In the genomic region with DNA sequence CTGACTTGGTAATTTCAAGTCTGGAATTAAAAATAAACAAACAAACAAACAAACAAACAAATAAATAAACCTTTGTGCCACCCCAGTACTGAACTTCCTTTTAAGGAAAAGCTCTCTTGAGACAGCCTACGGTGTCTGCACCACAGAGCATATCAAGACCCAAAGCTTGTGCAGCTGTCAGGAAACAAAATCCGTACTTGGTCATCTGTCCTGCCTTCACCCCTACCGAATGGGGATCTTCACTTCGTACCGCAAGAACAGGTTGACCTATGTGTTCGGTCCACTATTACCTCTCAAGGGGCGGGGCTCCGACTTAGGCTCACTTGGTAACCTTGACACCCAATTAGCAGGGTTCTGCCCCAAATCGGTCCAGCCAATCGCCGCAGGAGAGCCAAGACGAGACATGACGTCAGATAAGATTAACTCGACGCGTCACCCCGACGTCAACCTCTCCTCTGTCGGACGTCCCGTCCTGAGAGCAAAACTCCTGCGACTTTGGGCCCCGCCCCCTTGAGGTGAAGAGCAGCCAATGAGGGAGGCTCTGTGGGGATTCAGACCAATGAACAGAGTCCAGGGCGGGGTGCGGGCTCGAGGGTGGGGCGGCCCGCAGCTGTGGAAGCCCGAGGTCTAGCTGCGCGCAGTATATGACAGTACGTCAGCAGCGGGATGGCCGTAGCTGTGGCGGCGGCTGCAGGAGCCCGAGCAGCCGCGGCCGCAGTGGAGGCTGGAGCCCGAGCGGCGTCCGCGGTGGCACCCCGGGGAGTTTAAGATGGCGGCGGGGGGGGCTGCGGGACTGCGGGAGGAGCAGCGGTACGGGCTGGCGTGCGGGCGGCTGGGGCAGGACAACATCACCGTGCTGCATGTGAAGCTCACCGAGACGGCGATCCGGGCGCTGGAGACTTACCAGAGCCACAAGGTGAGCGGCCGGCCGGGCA, we compare ENCODE assay signal across 8 mouse cellular contexts. TPM values are rescaled to one million over a fixed set of nuclear protein-coding genes. Genes with fewer than 3 reads are reported as not detected.
DNase-seq lines count a peak whose midpoint lies in the region; ATAC-seq and TF ChIP-seq lines count a peak whose summit lies in the region.

No protein-coding gene starts in this region.

- no peaks in the 10 kb centered on the region; the same call in 1 of the 2 replicates for H3K9me3 ChIP-seq in erythroblast, embryonic 14.5 days (ENCODE audit: control insufficient read depth, low read length)
- no peaks in the 10 kb centered on the region for H3K9me3 ChIP-seq in heart, embryonic 11.5 days (replicated peaks; ENCODE audit: control insufficient read depth, low read length)
- H3K9me3 ChIP-seq in kidney, embryonic 16.5 days (ENCODE audit: low read length) = no peaks in the 10 kb centered on the region
- no peaks in the 10 kb centered on the region for H3K9me3 ChIP-seq in stomach, embryonic 14.5 days (ENCODE audit: control insufficient read depth, low read depth, low read length)

- 0 out of 2 replicates have a peak, but pooled peaks have one; percentile 41 for TF ChIP-seq POLR2A in brain, embryonic 14.5 days (IDR thresholded peaks at IDR 0.05; ENCODE audit: borderline replicate concordance, extremely low read depth, insufficient read depth, insufficient read length, poor library complexity, severe bottlenecking)
- TF ChIP-seq POLR2A in liver, adult 2 months (IDR thresholded peaks at IDR 0.05; ENCODE audit: extremely low read depth, insufficient read depth, low read length) = peak; percentile 97

- peak overlapping the region; percentile 100 for H3K4me3 ChIP-seq in erythroblast, embryonic 14.5 days (replicated peaks)
- H3K4me3 ChIP-seq in heart, embryonic 11.5 days (ENCODE audit: low read depth, low read length) = peak overlapping the region; percentile 84
- H3K4me3 ChIP-seq in kidney, embryonic 16.5 days (ENCODE audit: low read length) = peak overlapping the region; percentile 78
- peak overlapping the region; percentile 93 for H3K4me3 ChIP-seq in liver, adult 2 months (ENCODE audit: insufficient read depth, low read depth, low read length)
- peak overlapping the region; percentile 67 for H3K4me3 ChIP-seq in stomach, embryonic 14.5 days (ENCODE audit: low read depth, low read length)

- WGBS in heart, embryonic 11.5 days (ENCODE audit: insufficient replicate concordance) = 5% methylated on average over 64 of the region's 64 CpGs
- 6% methylated on average over 63 of the region's 64 CpGs for WGBS in kidney, embryonic 16.5 days
- WGBS in liver, adult 2 months = 2% methylated on average over 64 of the region's 64 CpGs
- WGBS in stomach, embryonic 14.5 days = 7% methylated on average over 58 of the region's 64 CpGs

- peak overlapping the region; percentile 76 for H3K27ac ChIP-seq in heart, embryonic 11.5 days (ENCODE audit: low read depth, low read length)
- H3K27ac ChIP-seq in kidney, embryonic 16.5 days (ENCODE audit: low read length) = peak overlapping the region; percentile 48
- peak overlapping the region; percentile 94 for H3K27ac ChIP-seq in liver, adult 2 months (replicated peaks; ENCODE audit: insufficient read depth, low read depth, low read length)
- peak overlapping the region; percentile 44 for H3K27ac ChIP-seq in stomach, embryonic 14.5 days (ENCODE audit: low read length)

- H3K4me2 ChIP-seq in heart, embryonic 11.5 days = peak overlapping the region; percentile 56
- H3K4me2 ChIP-seq in kidney, embryonic 16.5 days (replicated peaks; ENCODE audit: low read depth, low read length) = peak overlapping the region; percentile 73
- H3K4me2 ChIP-seq in stomach, embryonic 14.5 days (replicated peaks; ENCODE audit: low read depth, low read length) = peak overlapping the region; percentile 62

- H3K79me2 ChIP-seq in liver, adult 2 months (ENCODE audit: control insufficient read depth, insufficient read depth, low read length) = peaks cover 21% of the 10 kb centered on the region; the same call in 1 of the 2 replicates

- peak overlapping the region; percentile 87 for H3K9ac ChIP-seq in heart, embryonic 11.5 days (ENCODE audit: low read depth, low read length)
- peak overlapping the region; percentile 78 for H3K9ac ChIP-seq in kidney, embryonic 16.5 days (replicated peaks; ENCODE audit: low read length)
- H3K9ac ChIP-seq in liver, adult 2 months (ENCODE audit: low read depth, low read length) = peak overlapping the region; percentile 94
- peak overlapping the region; percentile 65 for H3K9ac ChIP-seq in stomach, embryonic 14.5 days (replicated peaks; ENCODE audit: low read depth, low read length)

- H3K36me3 ChIP-seq in erythroblast, embryonic 14.5 days (ENCODE audit: control insufficient read depth) = peaks cover 40% of the 10 kb centered on the region
- H3K36me3 ChIP-seq in heart, embryonic 11.5 days (ENCODE audit: control insufficient read depth, insufficient read depth, low read length) = no peaks in the 10 kb centered on the region
- no peaks in the 10 kb centered on the region for H3K36me3 ChIP-seq in kidney, embryonic 16.5 days (ENCODE audit: insufficient read depth, low read length)
- H3K36me3 ChIP-seq in liver, adult 2 months (ENCODE audit: control insufficient read depth, insufficient read depth, low read length) = no peaks in the 10 kb centered on the region
- H3K36me3 ChIP-seq in stomach, embryonic 14.5 days (ENCODE audit: control insufficient read depth, insufficient read depth, low read length) = no peaks in the 10 kb centered on the region

- no peaks in the 10 kb centered on the region for H3K27me3 ChIP-seq in erythroblast, embryonic 14.5 days (ENCODE audit: control insufficient read depth)
- H3K27me3 ChIP-seq in heart, embryonic 11.5 days (ENCODE audit: control insufficient read depth, insufficient read depth, low read length) = no peaks in the 10 kb centered on the region
- H3K27me3 ChIP-seq in kidney, embryonic 16.5 days (ENCODE audit: insufficient read depth, low read length) = no peaks in the 10 kb centered on the region
- no peaks in the 10 kb centered on the region for H3K27me3 ChIP-seq in liver, adult 2 months (ENCODE audit: control insufficient read depth, insufficient read depth, low read length)
- no peaks in the 10 kb centered on the region for H3K27me3 ChIP-seq in stomach, embryonic 14.5 days (ENCODE audit: control insufficient read depth, insufficient read depth, low read length)

- peaks cover 44% of the 10 kb centered on the region for H3K4me1 ChIP-seq in erythroblast, embryonic 14.5 days (ENCODE audit: control insufficient read depth)
- peaks cover 3% of the 10 kb centered on the region; the same call in 1 of the 2 replicates for H3K4me1 ChIP-seq in heart, embryonic 11.5 days (ENCODE audit: control insufficient read depth, insufficient read depth, low read length)
- H3K4me1 ChIP-seq in kidney, embryonic 16.5 days (ENCODE audit: insufficient read depth, low read length) = peaks cover 9% of the 10 kb centered on the region; the same call in 1 of the 2 replicates
- H3K4me1 ChIP-seq in liver, adult 2 months (ENCODE audit: control insufficient read depth, insufficient read depth, low read length) = peaks cover 12% of the 10 kb centered on the region
- H3K4me1 ChIP-seq in stomach, embryonic 14.5 days (ENCODE audit: control insufficient read depth, insufficient read depth, low read length) = 0 out of 2 replicates have a peak, but pooled peaks cover 6% of the 10 kb centered on the region

- TF ChIP-seq CTCF in brain, embryonic 14.5 days (IDR thresholded peaks at IDR 0.05; ENCODE audit: borderline replicate concordance, extremely low read depth, insufficient read depth, insufficient read length) = no peak
- no peak for TF ChIP-seq CTCF in liver, adult 2 months (IDR thresholded peaks at IDR 0.05; ENCODE audit: low read depth, low read length)

- ATAC-seq in heart, embryonic 11.5 days (replicated peaks; ENCODE audit: insufficient number of reproducible peaks, low FRiP score, low TSS enrichment) = peak; percentile 100
- peak; percentile 100 for ATAC-seq in kidney, embryonic 16.5 days (ENCODE audit: low FRiP score, low TSS enrichment)
- ATAC-seq in stomach, embryonic 14.5 days (ENCODE audit: insufficient number of reproducible peaks, insufficient read depth, low FRiP score, low read depth) = peak; percentile 100

- peak; percentile 97 to 98 for DNase-seq in B cell, adult 2 months
- peak; percentile 94 for DNase-seq in brain, embryonic 14.5 days (ENCODE audit: low read depth)
- peak; percentile 99 for DNase-seq in liver, adult 2 months (ENCODE audit: extremely low read depth, low read depth, low spot score)
- DNase-seq in naive thymus-derived CD4-positive, alpha-beta T cell, adult 2 months (ENCODE audit: low read depth) = peak; percentile 90

RNA-seq across cellular contexts. Expression of gene Ell2, which starts 0.6 kb away (rescaled TPM):
- polyA plus RNA-seq in brain, embryonic 14.5 days (2012; rRNA removed) = 1.0 and 1.9 TPM in 2 replicates
- polyA plus RNA-seq in erythroblast, embryonic 14.5 days (2012) = 7.5 and 16.5 TPM in 2 replicates
- 8.2 and 10.4 TPM in 2 replicates for polyA plus RNA-seq in heart, embryonic 11.5 days (2014; fragmentation: Nextera tagmentation; extraction: Ambion mirVana)
- 4.2 and 5.1 TPM in 2 replicates for polyA plus RNA-seq in kidney, embryonic 16.5 days (2015; fragmentation: Nextera tagmentation; extraction: Ambion mirVana)
- total RNA-seq in liver, adult 2 months (2014; rRNA removed) = 35.8 and 48.2 TPM in 2 replicates
- polyA plus RNA-seq in liver, adult 2 months (2012; rRNA removed) = 8.5 and 8.6 TPM in 2 replicates
- 11.2 and 11.3 TPM in 2 replicates for polyA plus RNA-seq in stomach, embryonic 14.5 days (2014; fragmentation: Nextera tagmentation; extraction: Ambion mirVana)

Comparison
In these comparisons a context has a peak if more than half of its experiments do, and no peak if none do; other contexts are left out.
1. Peak in every context shown above with its lines: DNase-seq, ATAC-seq, H3K4me3 ChIP-seq and H3K27ac ChIP-seq.
2. H3K27ac ChIP-seq: peak in every context shown above with its lines; median percentile 94 in liver, adult 2 months; 76 in heart, embryonic 11.5 days; 48 in kidney, embryonic 16.5 days; 44 in stomach, embryonic 14.5 days.